Mouse (Mus musculus): ENCODE measurements around the gene Tbc1d5.

The Tbc1d5 gene

DNA sequence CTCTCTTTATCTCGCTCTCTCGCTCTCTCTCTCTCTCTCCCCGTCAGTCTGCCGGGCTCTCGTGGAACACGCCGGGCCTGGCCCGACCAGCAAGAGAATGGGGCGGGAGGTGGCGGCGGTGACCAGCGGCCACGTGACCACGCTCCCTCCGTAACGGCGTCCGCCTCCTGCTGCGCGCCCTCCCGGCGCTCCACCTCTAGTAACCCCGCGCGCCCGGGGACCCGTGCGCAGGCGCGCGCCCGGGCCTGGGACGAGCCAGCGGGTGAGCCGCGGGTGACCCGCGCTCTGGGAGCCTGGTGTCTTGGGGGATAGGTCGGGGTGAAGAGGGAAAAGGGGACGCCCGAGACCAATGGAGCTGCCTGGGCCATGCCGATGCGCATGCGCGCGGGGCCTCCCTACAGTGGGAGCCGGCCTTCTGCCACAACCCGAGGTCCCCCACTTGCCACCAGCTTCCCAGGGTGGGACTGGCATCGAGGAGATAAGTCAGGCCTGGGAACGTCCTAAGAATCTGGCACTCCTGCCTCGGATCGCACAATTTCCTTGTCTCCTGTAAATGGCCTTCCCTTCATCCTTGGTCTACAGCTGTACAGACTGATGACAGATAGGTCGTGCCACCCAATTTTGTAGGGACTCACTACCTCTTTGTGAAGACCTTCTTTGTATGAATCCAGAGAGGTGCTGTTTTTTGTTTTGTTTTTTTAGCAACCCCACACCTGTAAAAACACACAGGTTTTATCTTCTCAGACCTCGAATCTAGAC is at the start of gene Tbc1d5:
Tbc1d5 (minus strand) TSS at position 158 of the 759 bp plus-strand sequence.
- DNase-seq, result peak; percentile 85

DNA sequence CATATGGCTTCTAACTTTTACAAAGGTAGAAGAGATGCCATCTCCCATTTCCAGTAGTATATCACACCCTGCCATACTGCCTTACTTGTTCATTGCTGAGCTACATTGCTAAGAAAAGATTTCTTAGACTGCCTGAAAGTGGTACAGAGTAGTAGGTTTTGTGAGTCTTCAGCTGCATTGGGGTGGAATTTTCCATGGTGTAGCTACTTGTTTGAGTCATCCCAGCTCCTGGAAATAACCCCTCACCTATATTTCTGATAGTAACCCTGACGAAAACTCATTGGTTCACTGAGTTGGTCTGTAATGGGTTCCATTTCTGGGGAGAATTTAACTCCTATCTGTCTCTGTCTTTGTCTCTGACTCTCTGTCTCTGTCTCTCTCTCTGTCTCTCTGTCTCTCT is 46.9 kb upstream of the Tbc1d5 start:
- DNase-seq, result no peak

DNA sequence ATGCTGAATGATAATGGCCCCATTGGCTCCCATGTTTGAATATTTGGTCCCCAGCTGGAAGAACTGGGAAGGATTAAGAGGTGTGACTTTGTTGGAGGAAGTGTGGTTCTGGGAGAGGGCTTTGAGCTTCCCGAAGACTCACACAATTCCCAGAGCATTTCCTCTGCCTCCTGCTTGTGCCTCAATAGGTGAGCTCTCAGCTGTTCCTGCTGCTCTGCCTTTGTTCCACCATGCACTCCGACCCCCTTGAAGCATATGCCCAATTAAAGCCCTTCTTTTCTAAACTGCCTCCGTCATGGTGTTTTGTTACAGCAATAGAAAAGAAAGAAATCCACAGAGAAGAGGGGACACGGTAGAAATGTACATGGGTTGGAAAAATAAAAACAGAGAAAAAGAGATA is 44.0 kb upstream of the Tbc1d5 start:
- no peak for DNase-seq

DNA sequence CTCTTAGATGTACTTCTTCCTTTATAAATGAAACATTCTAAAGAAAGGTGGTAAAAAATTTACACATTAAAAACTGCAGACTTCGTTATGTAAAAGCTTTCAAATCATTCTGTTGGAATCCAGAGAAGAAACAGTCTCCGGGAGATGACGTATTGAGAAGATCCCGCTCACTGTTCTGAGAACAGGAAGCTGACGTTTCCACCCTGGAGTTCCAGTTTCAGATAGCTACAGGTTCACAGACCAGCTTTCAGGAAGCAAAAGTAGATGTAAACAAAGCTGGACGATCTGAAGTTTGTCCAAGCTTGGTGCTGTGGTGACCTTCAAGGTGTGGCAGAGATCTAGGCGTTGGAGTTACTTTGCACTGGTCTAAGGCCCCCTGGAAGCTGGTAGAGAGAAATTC is 41.9 kb upstream of the Tbc1d5 start:
- no peak for DNase-seq

DNA sequence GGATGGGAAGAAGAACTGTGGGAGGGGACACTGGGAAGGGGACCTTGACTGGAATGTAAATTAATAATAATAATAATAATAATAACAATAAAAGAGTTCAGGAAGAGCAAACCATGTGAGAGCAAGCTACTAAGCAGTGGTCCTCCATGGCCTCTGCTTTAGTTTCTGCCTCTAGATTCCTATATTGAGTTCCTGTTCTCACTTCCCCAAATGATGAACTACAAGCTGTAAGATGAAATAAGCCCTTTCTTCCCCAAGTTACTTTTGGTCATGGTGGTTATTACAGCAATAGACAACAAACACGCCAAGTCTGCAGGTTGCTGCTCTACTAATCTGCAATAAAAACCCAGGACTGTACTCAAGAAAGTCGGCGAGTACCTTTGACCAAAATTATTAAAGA is 40.7 kb upstream of the Tbc1d5 start:
- DNase-seq, result no peak

DNA sequence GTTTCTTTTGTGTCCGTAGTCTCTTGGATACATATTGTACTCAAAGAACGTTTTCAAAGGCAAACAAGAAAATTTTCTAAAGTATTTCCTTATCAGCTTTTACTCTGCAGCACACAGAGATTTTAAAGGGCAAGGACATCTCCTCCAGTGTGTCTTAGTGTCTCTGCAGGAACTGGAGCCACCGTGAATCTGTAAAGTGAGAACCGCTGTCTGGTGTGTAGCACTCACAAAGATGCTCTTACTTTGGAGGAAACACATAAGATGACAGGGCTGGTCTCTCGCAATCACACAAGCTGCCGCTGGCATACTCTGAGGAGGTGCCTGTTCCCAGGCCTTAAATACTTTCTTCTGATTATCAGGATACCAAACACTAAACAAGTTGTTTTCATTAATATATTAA is 37.3 kb upstream of the Tbc1d5 start:
- DNase-seq, result no peak

DNA sequence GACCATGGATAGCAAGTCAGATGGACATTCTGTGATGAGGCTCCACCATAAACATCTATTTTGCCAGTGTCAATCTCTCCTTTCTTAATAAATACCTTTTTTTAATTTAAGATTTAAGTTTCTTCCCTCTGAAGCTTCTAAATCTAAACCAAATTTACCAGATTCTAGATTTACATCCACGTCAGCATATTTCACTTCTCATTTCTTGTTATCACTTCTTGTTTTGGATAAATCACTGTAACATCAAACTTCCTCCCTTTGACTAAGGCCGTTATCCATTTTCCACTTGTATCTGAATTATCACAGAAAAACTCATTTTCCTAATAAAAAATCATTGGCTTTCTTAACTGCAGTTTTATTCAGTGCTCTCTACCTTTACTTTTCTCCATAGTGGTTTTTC is 30.4 kb upstream of the Tbc1d5 start:
- no peak for DNase-seq

DNA sequence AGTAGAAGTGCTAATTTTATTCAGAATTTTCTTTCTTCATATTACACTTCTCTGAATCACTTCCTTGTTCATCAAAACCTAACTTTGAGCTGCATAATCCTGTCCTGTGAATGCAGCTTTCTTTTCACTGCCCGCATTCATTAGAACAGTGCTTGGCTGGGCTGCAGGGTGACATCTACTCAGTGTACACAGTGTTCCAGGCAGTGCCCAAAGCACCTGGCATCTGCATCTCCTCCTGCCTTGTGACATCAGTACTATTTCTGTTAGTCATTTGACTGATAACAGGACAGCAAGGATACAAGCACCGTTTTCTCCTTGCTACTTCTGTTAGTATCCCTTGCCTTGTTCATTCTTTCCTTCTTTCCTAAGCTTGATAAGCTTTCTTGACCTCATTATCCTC is 25.5 kb upstream of the Tbc1d5 start:
- no peak for DNase-seq

DNA sequence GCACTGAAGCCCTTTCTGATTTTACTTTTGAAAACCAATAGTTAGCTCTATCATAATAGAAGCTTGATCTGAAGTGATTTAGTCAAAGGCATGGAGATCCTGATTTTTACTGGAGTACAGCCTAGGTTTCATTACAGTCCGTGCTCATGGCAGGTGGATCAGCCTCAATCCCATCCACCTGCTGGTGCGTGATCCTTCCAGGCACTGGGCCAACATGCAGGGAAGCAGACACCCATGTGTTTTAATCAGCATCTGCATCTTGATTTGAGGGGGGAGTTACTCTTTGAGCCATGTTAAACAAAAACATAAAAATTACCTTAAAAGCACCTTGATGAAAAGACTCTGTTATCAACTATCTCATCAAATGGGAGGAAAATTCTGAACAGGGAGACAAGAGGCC is 16.4 kb upstream of the Tbc1d5 start:
- no peak for DNase-seq

DNA sequence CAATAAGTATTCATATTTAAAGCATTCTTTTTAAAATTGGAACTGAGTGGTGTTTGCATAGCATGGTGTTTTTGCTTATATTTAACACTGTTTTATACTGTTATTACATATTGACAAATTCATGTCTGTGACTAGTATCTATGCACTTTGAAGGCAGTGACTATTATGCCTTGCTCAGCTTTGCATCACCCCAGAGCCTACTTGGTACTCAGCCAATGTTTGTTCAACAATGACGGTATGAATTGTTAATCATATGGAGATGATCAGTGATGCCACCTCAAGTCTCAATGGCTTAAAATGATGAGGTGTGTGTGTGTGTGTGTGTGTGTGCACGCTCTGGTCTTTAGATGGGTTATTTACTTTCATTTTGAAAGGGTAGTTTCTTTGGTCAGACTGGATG is 15.6 kb upstream of the Tbc1d5 start:
- DNase-seq, result no peak

DNA sequence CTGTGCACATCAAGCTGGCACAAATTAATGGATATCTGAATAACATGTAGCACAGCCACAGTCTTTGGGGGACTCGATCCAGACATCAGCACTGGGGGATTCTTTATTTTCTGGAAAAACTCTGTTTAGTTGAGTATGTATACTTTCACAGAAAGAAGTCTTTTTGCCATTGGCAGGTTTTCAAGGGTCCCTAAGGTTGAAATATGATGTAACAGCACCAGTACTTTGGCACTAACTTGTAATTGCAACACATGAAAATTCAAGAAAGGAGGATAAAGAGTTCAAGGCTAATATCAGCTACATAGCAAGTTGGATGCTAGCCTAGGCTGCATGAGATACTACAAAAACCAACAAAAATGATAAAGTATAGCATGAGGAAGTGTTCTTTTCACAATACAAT is 12.2 kb upstream of the Tbc1d5 start:
- no peak for DNase-seq

DNA sequence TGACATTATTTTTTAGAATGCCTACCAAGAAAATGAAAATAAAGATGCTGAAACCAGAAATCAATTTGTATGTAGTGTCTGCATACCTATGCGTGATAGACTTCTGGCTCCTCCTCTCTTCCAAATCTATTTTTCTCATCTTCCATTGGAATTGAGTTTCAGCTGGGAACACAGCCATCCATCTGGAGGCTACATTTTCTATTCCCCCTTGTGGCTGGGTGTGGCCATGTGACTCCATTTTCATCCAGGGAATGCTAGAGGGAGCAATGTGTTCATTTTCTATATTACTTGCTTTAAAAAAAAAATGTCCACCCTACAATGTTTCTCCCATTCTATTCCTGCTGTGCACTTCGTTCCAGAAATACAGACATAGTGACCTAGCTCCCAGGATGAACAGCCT is 3.6 kb upstream of the Tbc1d5 start:
- DNase-seq, result no peak

DNA sequence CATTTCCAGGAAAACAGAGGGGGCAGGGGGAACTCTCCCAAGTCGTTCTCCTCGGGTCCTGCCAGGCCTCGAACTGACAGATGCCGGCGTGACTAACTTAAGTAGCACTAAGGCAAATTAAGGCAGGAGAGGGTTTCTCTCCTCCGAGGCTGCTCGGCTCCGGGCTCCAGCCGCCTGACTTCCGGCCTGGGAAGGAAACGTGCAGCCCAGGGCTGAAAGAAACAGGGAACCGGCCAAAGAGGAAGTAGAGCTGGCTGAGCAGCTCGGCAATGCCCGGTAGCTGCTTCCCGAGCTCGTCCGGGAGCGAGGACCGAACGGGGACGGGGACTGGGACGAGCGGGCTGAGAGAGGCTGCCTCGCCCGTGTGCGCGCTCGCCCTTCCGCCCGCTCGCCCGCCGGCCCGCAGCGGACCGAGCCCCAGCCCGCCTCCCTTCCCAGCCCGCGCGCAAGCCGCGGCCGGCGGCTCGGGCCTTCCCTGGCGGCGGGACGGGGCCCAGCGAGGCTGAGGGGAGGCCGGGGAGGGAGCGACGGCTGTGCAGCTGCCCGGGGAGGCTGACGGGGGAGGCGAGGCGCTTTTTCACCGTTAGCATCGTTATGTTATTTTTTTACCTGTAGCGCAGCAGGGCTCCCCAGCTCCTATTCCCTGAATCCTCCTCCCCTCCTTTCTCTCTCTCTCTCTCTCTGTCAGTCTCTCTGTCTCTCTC is 509 bp downstream of the Tbc1d5 start:
- DNase-seq, result peak; percentile 72

DNA sequence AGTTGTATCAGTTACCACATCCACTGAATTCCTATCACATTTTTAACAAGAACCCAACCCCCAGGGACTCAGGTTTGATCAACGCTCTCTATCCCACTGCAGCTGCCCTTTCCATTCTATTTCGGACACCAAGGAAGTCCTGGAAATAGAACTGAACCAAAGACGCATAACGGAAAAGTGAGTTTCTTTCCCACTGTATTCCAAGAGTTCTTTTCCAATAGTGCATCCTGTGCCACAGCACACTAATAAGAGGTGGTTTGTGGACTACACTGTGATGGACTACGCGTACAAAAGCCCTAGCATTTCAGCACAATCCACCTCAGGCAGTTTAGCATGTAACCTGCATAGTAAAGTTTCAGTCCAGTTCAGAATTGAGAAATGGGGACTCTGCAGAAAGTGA is 1.2 kb downstream of the Tbc1d5 start:
- DNase-seq, result no peak

DNA sequence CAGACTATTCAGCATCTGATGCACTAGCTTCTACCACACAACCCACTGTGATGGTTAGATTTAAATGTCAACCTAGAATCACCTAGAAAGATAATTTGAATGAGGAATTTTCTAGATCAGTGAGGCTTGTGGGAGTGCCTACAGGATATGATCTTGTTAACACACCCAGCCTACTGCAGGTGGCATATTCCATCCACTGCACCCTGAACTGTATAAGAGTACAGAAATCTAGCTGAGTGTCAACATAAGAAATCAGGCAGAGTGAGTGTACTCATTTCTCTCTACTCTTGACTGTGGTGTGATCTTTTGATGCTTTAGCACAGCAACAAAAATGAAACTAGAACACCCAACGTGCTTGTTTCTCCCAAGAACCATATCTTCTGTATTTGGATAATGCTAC is 6.8 kb downstream of the Tbc1d5 start:
- DNase-seq, result no peak

DNA sequence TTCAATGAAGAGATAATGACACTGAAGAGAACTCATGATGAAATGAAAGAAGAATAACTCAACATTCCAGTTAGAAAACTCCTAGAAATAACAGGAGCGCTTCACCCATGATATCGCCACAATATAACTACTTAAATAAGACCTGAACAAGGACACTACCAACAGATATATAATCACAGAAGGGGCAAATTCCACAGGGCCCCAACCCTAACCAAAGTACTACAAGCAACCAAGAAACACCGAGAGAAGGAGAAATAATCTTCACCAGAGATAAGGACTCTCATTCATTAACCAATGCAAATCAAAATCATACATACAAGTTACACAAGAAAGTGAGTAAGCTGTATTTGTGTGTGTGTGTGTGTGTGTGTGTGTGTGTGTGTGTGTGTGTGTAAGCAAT is 7.6 kb downstream of the Tbc1d5 start:
- no peak for DNase-seq

DNA sequence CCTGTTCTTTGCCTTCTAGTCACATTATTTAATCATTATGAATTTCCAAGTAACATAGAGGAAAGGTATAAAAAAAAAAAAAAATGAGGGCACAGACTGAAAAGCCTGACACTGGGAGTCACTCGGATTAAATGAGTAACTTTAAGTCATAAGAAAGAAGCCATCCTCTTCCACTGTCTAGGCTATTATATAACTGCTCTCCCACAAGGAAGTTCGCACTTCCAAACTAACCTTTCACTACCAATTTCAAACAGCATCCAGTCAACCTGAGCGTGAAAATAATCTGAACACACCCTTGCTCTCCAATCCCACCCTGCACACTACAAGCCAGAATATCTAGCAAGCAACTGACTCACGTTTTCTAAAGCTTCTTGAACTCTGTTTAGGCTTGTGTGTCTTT is 9.2 kb downstream of the Tbc1d5 start:
- no peak for DNase-seq

DNA sequence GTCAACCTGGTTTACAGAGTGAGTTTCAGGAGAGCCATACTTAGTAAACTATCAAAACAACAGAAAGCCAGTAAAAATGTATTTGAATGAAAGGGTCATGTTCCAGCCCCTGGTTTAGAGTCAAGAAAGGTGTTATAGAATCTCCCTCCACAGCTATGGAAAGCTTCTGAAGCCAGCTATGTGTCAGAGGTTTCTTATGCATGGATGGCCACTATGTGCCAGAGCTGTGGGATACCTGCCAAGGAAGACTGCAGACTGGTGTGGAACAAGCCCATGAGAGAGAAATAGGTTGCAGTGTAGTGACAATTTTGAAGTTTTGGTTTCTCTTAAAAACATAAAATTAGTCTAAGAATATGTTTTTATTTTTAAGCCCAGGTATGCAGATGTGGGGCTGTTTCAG is 16.8 kb downstream of the Tbc1d5 start:
- DNase-seq, result no peak

DNA sequence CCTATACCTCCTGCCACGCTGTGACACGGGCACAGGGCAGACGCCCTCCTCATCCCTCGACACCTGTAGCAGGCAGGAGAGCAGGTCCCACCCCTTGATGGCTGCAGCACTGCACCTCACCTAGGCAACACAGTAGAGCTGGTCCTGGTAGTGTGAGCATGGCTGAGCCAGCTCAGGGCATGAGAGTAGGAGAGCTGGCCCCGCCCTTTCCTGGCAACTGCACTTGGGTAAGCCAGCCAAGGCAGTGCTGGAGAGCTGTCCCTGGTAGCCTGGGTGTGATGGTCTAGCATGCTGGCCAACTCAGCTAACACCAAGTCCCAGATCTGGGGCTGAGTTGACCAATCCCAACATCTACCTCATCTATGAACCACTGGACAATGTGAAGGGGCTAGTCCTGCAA is 19.9 kb downstream of the Tbc1d5 start:
- peak; percentile 15 for DNase-seq

DNA sequence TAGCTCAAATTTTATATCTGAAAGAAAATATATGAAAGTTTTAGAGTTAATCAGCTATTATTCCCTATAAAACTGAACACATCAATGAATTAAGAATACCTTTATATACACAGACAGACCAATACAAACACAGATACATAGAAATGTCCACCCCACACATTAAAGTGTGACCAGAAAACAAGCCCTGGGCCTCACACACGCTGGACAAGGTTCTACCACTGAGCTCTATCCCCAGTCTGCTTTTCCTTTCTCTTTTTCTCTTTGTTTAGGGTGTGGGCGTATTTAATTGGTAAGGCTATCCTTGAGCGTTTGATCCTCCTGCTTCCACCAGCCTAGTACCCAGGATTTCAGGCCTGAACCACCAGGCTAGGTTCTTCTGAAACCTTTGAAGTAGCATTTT is 28.2 kb downstream of the Tbc1d5 start:
- DNase-seq, result no peak

DNA sequence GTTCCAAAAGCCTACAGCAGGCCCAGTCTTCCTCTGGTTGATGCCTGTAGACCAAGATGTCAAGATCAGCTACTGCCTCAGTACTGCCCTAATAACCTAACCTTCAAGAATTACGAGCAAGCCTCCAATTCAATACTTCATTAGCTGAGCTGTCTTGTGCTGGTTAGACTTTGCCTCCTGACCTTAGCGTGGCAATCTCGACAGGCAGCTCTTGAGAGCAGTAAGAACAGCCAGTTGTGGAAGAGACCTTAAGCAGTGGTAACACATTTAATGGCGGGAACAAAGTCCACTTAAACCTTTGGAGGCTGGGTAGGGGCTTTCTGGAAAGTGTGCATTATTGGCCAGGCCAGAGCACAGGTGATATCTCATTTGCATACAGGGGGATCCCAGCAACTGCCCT is 34.2 kb downstream of the Tbc1d5 start:
- DNase-seq, result no peak

DNA sequence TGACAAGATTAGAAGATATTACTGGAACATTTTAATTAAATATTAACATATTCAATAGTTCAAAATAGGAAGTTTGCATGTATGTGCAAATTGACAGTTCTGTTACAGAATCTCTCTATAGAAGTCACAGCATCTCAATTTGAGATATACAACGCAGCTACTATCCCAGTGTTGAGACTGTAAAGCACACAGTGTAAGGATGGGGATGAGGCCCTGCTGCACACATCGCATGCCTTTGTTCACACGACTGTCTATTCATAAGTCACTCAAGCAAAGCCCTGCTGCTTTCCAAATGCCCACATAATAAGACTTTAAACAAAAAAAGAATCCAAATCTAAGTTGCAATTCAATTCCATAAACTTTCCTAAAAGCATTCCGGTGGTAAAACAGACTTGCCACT is 37.1 kb downstream of the Tbc1d5 start:
- DNase-seq, result no peak

DNA sequence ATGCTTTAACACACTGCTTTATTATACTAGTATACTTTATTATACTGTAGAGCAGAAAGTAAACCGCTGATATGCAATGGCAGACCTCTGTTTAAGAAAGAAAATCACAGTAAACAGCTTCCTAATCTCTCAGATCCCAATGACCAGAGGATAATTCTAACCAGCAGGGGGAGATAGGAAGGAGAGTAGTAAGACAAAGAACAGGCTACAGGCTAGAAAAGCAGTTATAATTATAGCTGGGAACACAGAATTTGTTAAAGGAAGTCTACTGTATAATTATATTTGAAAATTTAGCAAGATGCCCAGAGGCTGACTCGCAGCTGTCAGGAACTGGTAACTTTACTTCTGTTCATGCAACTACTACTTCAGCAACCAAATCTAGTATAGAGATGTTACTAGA is 68.0 kb downstream of the Tbc1d5 start:
- no peak for DNase-seq

DNA sequence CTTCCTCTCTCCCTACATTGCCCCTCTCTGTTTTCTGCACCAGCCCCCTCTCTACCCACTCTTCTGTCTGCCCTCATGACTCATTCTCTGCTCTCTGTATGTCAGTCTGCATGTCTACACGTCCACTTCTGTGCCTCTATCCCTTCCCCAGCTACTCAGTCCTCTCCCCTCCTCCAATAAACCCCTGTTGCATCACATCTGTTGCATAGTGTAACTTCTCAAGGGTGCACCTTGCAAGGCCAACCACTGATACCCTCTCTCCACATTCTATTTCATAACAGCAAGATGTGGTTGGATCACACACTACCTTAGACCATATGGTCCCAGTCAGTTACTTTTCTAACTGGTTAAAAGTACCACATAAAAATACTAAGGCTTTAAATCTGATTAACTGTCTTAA is 74.9 kb downstream of the Tbc1d5 start:
- DNase-seq, result no peak

DNA sequence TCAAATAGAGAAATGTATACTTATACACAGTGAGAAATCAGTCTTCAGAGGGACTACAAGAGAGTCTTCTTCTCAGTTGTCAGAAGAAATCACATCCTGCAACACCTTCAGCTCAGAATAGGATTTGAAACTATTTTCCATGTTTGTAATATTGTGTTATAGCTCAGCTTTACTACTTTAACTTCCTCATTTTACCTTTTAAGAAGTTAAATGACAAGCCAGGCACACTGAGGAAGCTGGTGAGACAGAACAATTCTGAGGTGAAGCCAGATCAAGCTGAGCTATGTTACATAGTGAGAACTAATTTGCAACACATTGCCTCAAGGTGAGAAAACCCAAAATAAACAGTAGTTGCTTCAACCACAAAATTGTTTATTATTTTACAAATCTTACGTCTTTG is 135.3 kb downstream of the Tbc1d5 start:
- no peak for DNase-seq

Data from thymus, postnatal 4 days (tissue).